9 mouse cellular contexts compared by ENCODE assay signal in genomic region chr17:29801358-29801757, GRCm38 (mm10).
A peak's percentile ranks its signal among the peaks of the same experiment; 100 is the strongest.
DNase-seq lines count a peak whose midpoint lies in the region; ATAC-seq and TF ChIP-seq lines count a peak whose summit lies in the region.
"Had no signal": no experiment of that assay in that cellular context is flagged by ENCODE, and none has a peak within 500 bp of the region (broad histone marks: within the 10 kb centered on the region; RNA-seq: fewer than 3 reads in every experiment).

No protein-coding gene starts in this region.

- no peak overlapping the region for H3K27ac ChIP-seq in intestine, embryonic 14.5 days (ENCODE audit: low read depth)
- no peak overlapping the region for H3K27ac ChIP-seq in intestine, embryonic 15.5 days
- no peak overlapping the region for H3K27ac ChIP-seq in ES-Bruce4 (ENCODE audit: insufficient read depth, low read length)
- H3K27ac ChIP-seq in bone marrow macrophage, adult 2 months (ENCODE audit: insufficient read depth, low read depth, low read length): no peak overlapping the region
- H3K27ac ChIP-seq in olfactory bulb, adult 2 months (ENCODE audit: insufficient read depth, low read depth, low read length): no peak overlapping the region

- ATAC-seq in intestine, embryonic 14.5 days (replicated peaks; ENCODE audit: low FRiP score, low TSS enrichment, low read depth): no peak
- ATAC-seq in intestine, embryonic 15.5 days: no peak
- ATAC-seq in erythroblast, adult 5-6 weeks (replicated peaks; ENCODE audit: low FRiP score, poor library complexity, severe bottlenecking): peak; percentile 77

- no peak for TF ChIP-seq POLR2A in ES-Bruce4 (IDR thresholded peaks at IDR 0.05; ENCODE audit: insufficient read depth, low read length)
- no peak for TF ChIP-seq POLR2A in bone marrow macrophage, adult 2 months (IDR thresholded peaks at IDR 0.05; ENCODE audit: borderline replicate concordance, low read depth, low read length)
- no peak for TF ChIP-seq POLR2A in olfactory bulb, adult 2 months (IDR thresholded peaks at IDR 0.05; ENCODE audit: insufficient read depth, low read depth, low read length)

- no peaks in the 10 kb centered on the region for H3K27me3 ChIP-seq in intestine, embryonic 14.5 days (replicated peaks; ENCODE audit: control insufficient read depth, insufficient read depth, low read length)
- H3K27me3 ChIP-seq in intestine, embryonic 15.5 days (replicated peaks): peaks cover 4% of the 10 kb centered on the region; the same call in 1 of the 2 replicates
- no peaks in the 10 kb centered on the region for H3K27me3 ChIP-seq in ES-Bruce4 (ENCODE audit: control insufficient read depth, insufficient read depth, low read length, poor library complexity, severe bottlenecking)

- TF ChIP-seq EP300 in ES-Bruce4 (IDR thresholded peaks at IDR 0.05; ENCODE audit: insufficient read depth, low read depth, low read length): no peak

- 21% methylated on average over 4 of the region's 4 CpGs for WGBS in intestine, embryonic 14.5 days
- 24% methylated on average over 4 of the region's 4 CpGs for WGBS in intestine, embryonic 15.5 days
- WGBS in olfactory bulb, adult 2 months: 42% methylated on average over 4 of the region's 4 CpGs

- no peak overlapping the region for H3K9ac ChIP-seq in intestine, embryonic 14.5 days (ENCODE audit: low read length)
- H3K9ac ChIP-seq in intestine, embryonic 15.5 days: no peak overlapping the region
- no peak overlapping the region for H3K9ac ChIP-seq in ES-Bruce4 (ENCODE audit: low read depth, poor library complexity, severe bottlenecking)

- peak; percentile 89 for DNase-seq in intestine, embryonic 14.5 days (ENCODE audit: low spot score)
- peak; percentile 38 to 74 for DNase-seq in layer of hippocampus, postnatal 25 days (ENCODE audit: extremely low spot score in 1 of 2, low spot score in 1 of 2)
- peak; percentile 49 for DNase-seq in urinary bladder, adult 2 months (ENCODE audit: low spot score)

- no peaks in the 10 kb centered on the region for H3K9me3 ChIP-seq in intestine, embryonic 14.5 days (ENCODE audit: control insufficient read depth, low read length)
- H3K9me3 ChIP-seq in intestine, embryonic 15.5 days: no peaks in the 10 kb centered on the region
- H3K9me3 ChIP-seq in ES-Bruce4 (replicated peaks; ENCODE audit: control insufficient read depth, insufficient read depth, low read length, poor library complexity, severe bottlenecking): no peaks in the 10 kb centered on the region

- no peak overlapping the region for H3K4me2 ChIP-seq in intestine, embryonic 14.5 days (ENCODE audit: low read length)
- no peak overlapping the region for H3K4me2 ChIP-seq in intestine, embryonic 15.5 days (replicated peaks)

- no peak overlapping the region for H3K4me3 ChIP-seq in intestine, embryonic 14.5 days (ENCODE audit: low read depth, low read length)
- no peak overlapping the region for H3K4me3 ChIP-seq in intestine, embryonic 15.5 days (replicated peaks)
- H3K4me3 ChIP-seq in ES-Bruce4 (ENCODE audit: low read depth, low read length): no peak overlapping the region
- H3K4me3 ChIP-seq in bone marrow macrophage, adult 2 months (ENCODE audit: insufficient read depth, low read length): no peak overlapping the region
- H3K4me3 ChIP-seq in olfactory bulb, adult 2 months (ENCODE audit: insufficient read depth, low read depth, low read length): no peak overlapping the region
- H3K4me3 ChIP-seq: megakaryocyte, embryonic 14.5 days had no signal

- no peaks in the 10 kb centered on the region for H3K36me3 ChIP-seq in intestine, embryonic 14.5 days (ENCODE audit: control insufficient read depth, insufficient read depth, low read length)
- no peaks in the 10 kb centered on the region for H3K36me3 ChIP-seq in intestine, embryonic 15.5 days
- no peaks in the 10 kb centered on the region for H3K36me3 ChIP-seq in ES-Bruce4 (ENCODE audit: control insufficient read depth, insufficient read depth, low read length, poor library complexity, severe bottlenecking)

- H3K4me1 ChIP-seq in intestine, embryonic 14.5 days (replicated peaks; ENCODE audit: control insufficient read depth, insufficient read depth, low read length): no peaks in the 10 kb centered on the region
- no peaks in the 10 kb centered on the region for H3K4me1 ChIP-seq in intestine, embryonic 15.5 days (replicated peaks)
- H3K4me1 ChIP-seq in ES-Bruce4 (ENCODE audit: control insufficient read depth, insufficient read depth, low read length): peaks cover 9% of the 10 kb centered on the region
- H3K4me1 ChIP-seq in bone marrow macrophage, adult 2 months (ENCODE audit: control insufficient read depth, insufficient read depth, low read length): no peaks in the 10 kb centered on the region
- peaks cover 7% of the 10 kb centered on the region; the same call in 1 of the 2 replicates for H3K4me1 ChIP-seq in olfactory bulb, adult 2 months (ENCODE audit: control insufficient read depth, insufficient read depth, low read length)

- TF ChIP-seq CTCF in ES-Bruce4 (IDR thresholded peaks at IDR 0.05; ENCODE audit: low read depth, low read length): peak; percentile 60
- TF ChIP-seq CTCF in bone marrow macrophage, adult 2 months (IDR thresholded peaks at IDR 0.05; ENCODE audit: low read depth, low read length): peak; percentile 42
- peak; percentile 10; the same call in 1 of the 2 replicates for TF ChIP-seq CTCF in olfactory bulb, adult 2 months (IDR thresholded peaks at IDR 0.05; ENCODE audit: insufficient read depth, low read depth, low read length)

Comparison
In these comparisons a context has a peak if more than half of its experiments do, and no peak if none do; other contexts are left out.
1. CTCF ChIP-seq: peak in every context shown above with its lines; median percentile 60 in ES-Bruce4; 42 in bone marrow macrophage, adult 2 months; 10 in olfactory bulb, adult 2 months.